Mouse (Mus musculus) limb, embryonic 11.5 days (tissue): ENCODE data around the gene Ksr1. TPM values are rescaled to one million over a fixed set of nuclear protein-coding genes. Genes with fewer than 3 reads are reported as not detected.

ENCODE experiments used
- ATAC-seq: fragments of 200-750 bp; cut with Nextera tagmentation; 2 replicates; pipeline ENCODE4 v1.8.0; 2017; ENCODE audit warnings: low read depth; ENCODE audit not compliant: insufficient number of reproducible peaks, low FRiP score, low TSS enrichment
- DNase-seq: peaks from one replicate; pipeline ENCODE4 v3.0.0-alpha.2; 2015; ENCODE audit warnings: low spot score
- H3K27ac ChIP-seq: fragments of 300-500 bp; sonication (generic); replicated peaks from 2 replicates; pipeline ENCODE4 v1.5.1; 2014; ENCODE audit warnings: low read depth, mild to moderate bottlenecking, low read length
- H3K27me3 ChIP-seq: fragments of 300-500 bp; sonication (generic); 2 replicates; pipeline ENCODE4 v1.6.1; 2014; ENCODE audit warnings: mild to moderate bottlenecking, low read length, mixed read lengths; ENCODE audit not compliant: control insufficient read depth, insufficient read depth
- H3K36me3 ChIP-seq: fragments of 300-500 bp; sonication (generic); 2 replicates; pipeline ENCODE4 v1.6.1; 2014; ENCODE audit warnings: mild to moderate bottlenecking, low read length, moderate library complexity, mixed read lengths; ENCODE audit not compliant: control insufficient read depth, insufficient read depth
- H3K4me1 ChIP-seq: fragments of 300-500 bp; sonication (generic); 2 replicates; pipeline ENCODE4 v1.6.1; 2014; ENCODE audit warnings: low read length, mixed read lengths; ENCODE audit not compliant: control insufficient read depth, insufficient read depth
- H3K4me2 ChIP-seq: fragments of 300-500 bp; sonication (generic); 2 replicates; pipeline ENCODE4 v1.6.1; 2014; ENCODE audit warnings: low read depth, mild to moderate bottlenecking, moderate library complexity; ENCODE audit not compliant: severe bottlenecking
- H3K4me3 ChIP-seq: fragments of 300-500 bp; sonication (generic); 2 replicates; pipeline ENCODE4 v1.5.1; 2014; ENCODE audit warnings: low read depth, low read length
- H3K9ac ChIP-seq: fragments of 300-500 bp; sonication (generic); 2 replicates; pipeline ENCODE4 v1.6.1; 2014; ENCODE audit warnings: mild to moderate bottlenecking, low read length
- H3K9me3 ChIP-seq: fragments of 300-500 bp; sonication (generic); 2 replicates; pipeline ENCODE4 v1.6.1; 2016; ENCODE audit warnings: low read length; ENCODE audit not compliant: control insufficient read depth
- WGBS: fragments of 180-500 bp; shearing (Covaris S2); extraction: QIAGEN DNeasy Blood & Tissue Kit; methylation state at CpG from one replicate; pipeline ENCODE4 v1.1.7; 2014; 5-methylcytosine and 5-hydroxymethylcytosine counted together
- polyA plus RNA-seq: library from polyadenylated mRNA; unstranded; fragments of >200 nt; fragmentation: Nextera tagmentation; extraction: Ambion mirVana; gene quantifications from 2 replicates; pipeline ENCODE4 v1.2.1, GENCODE M21; 2014

The Ksr1 gene
- polyA plus RNA-seq, 1 experiment from 2014 or later = 2.2 TPM

- H3K9me3 ChIP-seq = no peaks in the 10 kb centered on the region
- no peak overlapping the region for H3K27ac ChIP-seq
- H3K4me2 ChIP-seq = no peak overlapping the region
- no peak overlapping the region for H3K9ac ChIP-seq
- no peaks in the 10 kb centered on the region; the same call in 1 of the 2 replicates for H3K4me1 ChIP-seq
- 70% methylated on average over 5 of the region's 5 CpGs for WGBS
- DNase-seq (no peak), ATAC-seq (no peak)
- no peaks in the 10 kb centered on the region for H3K27me3 ChIP-seq
- H3K4me3 ChIP-seq = no peak overlapping the region
- no peaks in the 10 kb centered on the region for H3K36me3 ChIP-seq
Measured at GRCm38 (mm10) chr11:79103461-79103869, 42.7 kb downstream of the Ksr1 start.

GRCm38 (mm10) chr11:79102280-79102679, 43.9 kb downstream of the Ksr1 start:
- H3K27ac ChIP-seq = no peak overlapping the region

GRCm38 (mm10) chr11:79101568-79101967, 44.6 kb downstream of the Ksr1 start:
- DNase-seq (no peak), ATAC-seq (no peak)
- Histone ChIP-seq H3K9ac (no peak overlapping the region), H3K36me3 (no peaks in the 10 kb centered on the region), H3K4me3 (no peak overlapping the region), H3K9me3 (no peaks in the 10 kb centered on the region), H3K4me2 (no peak overlapping the region), H3K27me3 (no peaks in the 10 kb centered on the region), H3K4me1 (no peaks in the 10 kb centered on the region; the same call in 1 of the 2 replicates), H3K27ac (no peak overlapping the region)
- WGBS = 92% methylated on average over 6 of the region's 6 CpGs

More at GRCm38 (mm10) chr11:79102280-79102679, 43.9 kb downstream of the Ksr1 start:
- no peak for DNase-seq
- no peaks in the 10 kb centered on the region for H3K36me3 ChIP-seq
- H3K4me1 ChIP-seq = no peaks in the 10 kb centered on the region; the same call in 1 of the 2 replicates
- 72% methylated on average over 4 of the region's 4 CpGs for WGBS
- H3K4me3 ChIP-seq = no peak overlapping the region
- H3K9ac ChIP-seq = no peak overlapping the region
- no peak overlapping the region for H3K4me2 ChIP-seq
- ATAC-seq = no peak
- no peaks in the 10 kb centered on the region for H3K27me3 ChIP-seq
- H3K9me3 ChIP-seq = no peaks in the 10 kb centered on the region

- no peak for ATAC-seq
- Histone ChIP-seq H3K27ac (peak overlapping the region; percentile 25; the same call in 1 of the 2 replicates), H3K4me3 (no peak overlapping the region), H3K27me3 (no peaks in the 10 kb centered on the region), H3K9ac (no peak overlapping the region), H3K9me3 (no peaks in the 10 kb centered on the region), H3K4me2 (no peak overlapping the region), H3K36me3 (no peaks in the 10 kb centered on the region), H3K4me1 (peaks cover 7% of the 10 kb centered on the region)
- no peak for DNase-seq
- 72% methylated on average over 8 of the region's 8 CpGs for WGBS
Measured at GRCm38 (mm10) chr11:79099032-79099431, 47.2 kb downstream of the Ksr1 start.

- no peak for ATAC-seq
- 90% methylated on average over 7 of the region's 7 CpGs for WGBS
- Histone ChIP-seq H3K4me2 (no peak overlapping the region), H3K27ac (no peak overlapping the region), H3K4me1 (peaks cover 7% of the 10 kb centered on the region), H3K9ac (no peak overlapping the region), H3K27me3 (no peaks in the 10 kb centered on the region), H3K36me3 (no peaks in the 10 kb centered on the region), H3K9me3 (no peaks in the 10 kb centered on the region), H3K4me3 (no peak overlapping the region)
- DNase-seq = no peak
Measured at GRCm38 (mm10) chr11:79097736-79098135, 48.5 kb downstream of the Ksr1 start.

GRCm38 (mm10) chr11:79096673-79097072, 49.5 kb downstream of the Ksr1 start:
- no peaks in the 10 kb centered on the region for H3K36me3 ChIP-seq
- no peaks in the 10 kb centered on the region for H3K9me3 ChIP-seq
- H3K9ac ChIP-seq = no peak overlapping the region
- 86% methylated on average over 5 of the region's 5 CpGs for WGBS
- H3K4me3 ChIP-seq = no peak overlapping the region
- H3K4me2 ChIP-seq = no peak overlapping the region
- H3K4me1 ChIP-seq = peaks cover 7% of the 10 kb centered on the region
- no peak for DNase-seq
- no peak overlapping the region for H3K27ac ChIP-seq
- H3K27me3 ChIP-seq = no peaks in the 10 kb centered on the region
- ATAC-seq = no peak

GRCm38 (mm10) chr11:79095713-79096112, 50.5 kb downstream of the Ksr1 start:
- ATAC-seq (no peak), DNase-seq (no peak)
- no peak overlapping the region; the same call in 1 of the 2 replicates for H3K9ac ChIP-seq
- no peak overlapping the region for H3K27ac ChIP-seq
- H3K4me1 ChIP-seq = peaks cover 7% of the 10 kb centered on the region
- H3K27me3 ChIP-seq = no peaks in the 10 kb centered on the region
- WGBS = 36% methylated on average over 2 of the region's 2 CpGs
- H3K4me3 ChIP-seq = no peak overlapping the region
- no peak overlapping the region; the same call in 1 of the 2 replicates for H3K4me2 ChIP-seq
- no peaks in the 10 kb centered on the region for H3K36me3 ChIP-seq
- H3K9me3 ChIP-seq = no peaks in the 10 kb centered on the region

GRCm38 (mm10) chr11:79094727-79095126, 51.5 kb downstream of the Ksr1 start:
- DNase-seq (no peak), ATAC-seq (no peak)
- H3K27me3 ChIP-seq = no peaks in the 10 kb centered on the region
- H3K9me3 ChIP-seq = no peaks in the 10 kb centered on the region
- no peak overlapping the region for H3K4me3 ChIP-seq
- peaks cover 7% of the 10 kb centered on the region for H3K4me1 ChIP-seq
- no peak overlapping the region for H3K4me2 ChIP-seq
- no peak overlapping the region for H3K9ac ChIP-seq
- H3K27ac ChIP-seq = no peak overlapping the region
- WGBS = 43% methylated on average over 5 of the region's 5 CpGs
- H3K36me3 ChIP-seq = no peaks in the 10 kb centered on the region
